Mouse (Mus musculus) heart, postnatal 4 days (tissue): ENCODE results near the gene Foxc1. TPM values are rescaled to one million over a fixed set of nuclear protein-coding genes. Genes with fewer than 3 reads are reported as not detected.

Experiments used
- DNase-seq: peaks from one replicate; pipeline ENCODE4 v3.0.0; 2021
- total RNA-seq, 2 experiments: library from RNA; stranded (reverse); gene quantifications; 2 replicates each; pipeline ENCODE4 v1.2.3; 2021

Gene Foxc1
- 10 to 100 TPM in 1 of 2 experiments, 1 to 10 TPM in 1; 8.7 to 10.1 TPM for total RNA-seq

GRCm38 (mm10) chr13:31806428-31806832 lies at the start of gene Foxc1:
Gene Foxc1 (plus strand): TSS chr13:31806633.
- peak; percentile 90 for DNase-seq

- no peak for DNase-seq
These were observed 46.0 kb upstream of the Foxc1 start for GRCm38 (mm10) chr13:31760411-31760810.

- no peak for DNase-seq
These were observed 45.4 kb upstream of the Foxc1 start for GRCm38 (mm10) chr13:31761057-31761456.

GRCm38 (mm10) chr13:31764419-31764818 lies 42.0 kb upstream of the Foxc1 start:
- DNase-seq, result no peak

GRCm38 (mm10) chr13:31765564-31765963 lies 40.9 kb upstream of the Foxc1 start:
- no peak for DNase-seq

GRCm38 (mm10) chr13:31772882-31773281 lies 33.6 kb upstream of the Foxc1 start:
- DNase-seq, result no peak

GRCm38 (mm10) chr13:31775762-31776161 lies 30.7 kb upstream of the Foxc1 start:
- DNase-seq, result no peak

GRCm38 (mm10) chr13:31779281-31779981 lies 27.0 kb upstream of the Foxc1 start:
- no peak for DNase-seq

GRCm38 (mm10) chr13:31780299-31780698 lies 26.1 kb upstream of the Foxc1 start:
- DNase-seq, result no peak

GRCm38 (mm10) chr13:31782063-31782462 lies 24.4 kb upstream of the Foxc1 start:
- DNase-seq, result no peak

GRCm38 (mm10) chr13:31784757-31785156 lies 21.7 kb upstream of the Foxc1 start:
- DNase-seq, result no peak

GRCm38 (mm10) chr13:31792480-31793132 lies 13.8 kb upstream of the Foxc1 start:
- DNase-seq, result peak; percentile 77

GRCm38 (mm10) chr13:31793163-31793562 lies 13.3 kb upstream of the Foxc1 start:
- DNase-seq, result no peak

- no peak for DNase-seq
These were observed 9.1 kb upstream of the Foxc1 start for GRCm38 (mm10) chr13:31797346-31797745.

- DNase-seq, result no peak
These were observed 8.4 kb upstream of the Foxc1 start for GRCm38 (mm10) chr13:31798075-31798474.

GRCm38 (mm10) chr13:31800581-31801576 lies 5.6 kb upstream of the Foxc1 start:
- peak; percentile 94 for DNase-seq

- DNase-seq, result no peak
These were observed 4.6 kb upstream of the Foxc1 start for GRCm38 (mm10) chr13:31801703-31802305.

- no peak for DNase-seq
These were observed 4.0 kb upstream of the Foxc1 start for GRCm38 (mm10) chr13:31802447-31802846.

GRCm38 (mm10) chr13:31803166-31804093 lies 3.0 kb upstream of the Foxc1 start:
- DNase-seq, result no peak

- no peak for DNase-seq
These were observed 1.9 kb upstream of the Foxc1 start for GRCm38 (mm10) chr13:31804571-31804970.

- DNase-seq, result no peak
These were observed 504 bp upstream of the Foxc1 start for GRCm38 (mm10) chr13:31805831-31806427.
